Mouse (Mus musculus): ENCODE results near the gene Baiap2. TPM values are rescaled to one million over a fixed set of nuclear protein-coding genes. Genes with fewer than 3 reads are reported as not detected.

Baiap2 gene
- polyA plus RNA-seq, 1 experiment from 2014 or later, result 10.2 TPM

DNA sequence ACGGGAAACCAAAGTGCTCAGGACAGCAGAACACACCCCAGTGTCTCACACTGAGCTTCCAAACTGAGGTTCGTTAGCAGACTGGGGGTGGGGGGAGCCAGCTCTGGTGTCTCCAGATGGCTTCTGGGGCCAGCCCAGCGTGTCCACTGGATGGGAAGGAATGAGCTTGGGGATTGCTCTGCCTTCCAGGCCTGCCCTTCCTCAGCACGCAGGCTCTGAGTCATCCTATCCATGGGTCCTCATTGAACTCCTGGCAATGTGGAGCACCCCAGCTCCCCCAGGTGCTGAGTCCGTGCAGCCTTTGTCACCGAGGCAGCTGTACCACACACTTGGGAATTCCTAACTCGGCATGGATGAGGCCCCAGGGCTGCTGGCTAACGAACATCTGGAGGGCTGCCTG, 79.7 kb downstream of the Baiap2 start:
- H3K27ac ChIP-seq (replicated peaks), result 0 out of 2 replicates have a peak overlapping the region, but pooled peaks have one; percentile 58
- WGBS, result 57% methylated on average over 8 of the region's 8 CpGs

DNA sequence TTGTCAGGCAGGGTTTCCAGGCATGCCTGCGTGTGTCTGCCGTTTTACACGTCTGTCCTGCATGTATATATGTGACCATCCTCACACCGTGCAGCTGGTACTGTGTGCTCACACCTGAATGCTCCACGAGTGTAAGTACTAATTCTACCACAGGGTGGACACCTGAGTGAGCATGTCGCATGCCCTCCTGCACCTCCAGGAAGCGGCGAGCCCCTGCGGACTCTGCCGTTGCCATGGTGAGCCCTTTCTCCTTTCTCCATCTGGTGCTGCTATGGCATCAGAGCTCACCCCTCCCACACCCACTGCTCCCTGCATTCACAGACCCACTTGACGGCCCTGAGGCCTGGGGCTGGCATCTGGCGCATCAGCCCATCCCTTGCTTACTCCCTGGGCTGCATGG, 80.3 kb downstream of the Baiap2 start:
- 50% methylated on average over 12 of the region's 12 CpGs for WGBS
- peak; percentile 56; the same call in 1 of the 2 replicates for ATAC-seq (ENCODE audit: low FRiP score, low read depth)
- Histone ChIP-seq H3K36me3 (no peaks in the 10 kb centered on the region), H3K4me2 (replicated peaks) (no peak overlapping the region), H3K27me3 (no peaks in the 10 kb centered on the region), H3K9ac (replicated peaks) (peak overlapping the region; percentile 7), H3K9me3 (no peaks in the 10 kb centered on the region), H3K4me1 (peaks cover 40% of the 10 kb centered on the region), H3K4me3 (no peak overlapping the region), H3K27ac (replicated peaks) (peak overlapping the region; percentile 58)

More for the DNA sequence above, 79.7 kb downstream of the Baiap2 start:
- H3K9ac ChIP-seq (replicated peaks), result no peak overlapping the region
- no peaks in the 10 kb centered on the region for H3K9me3 ChIP-seq
- H3K4me3 ChIP-seq, result no peak overlapping the region
- ATAC-seq (ENCODE audit: low FRiP score, low read depth), result no peak
- no peaks in the 10 kb centered on the region for H3K27me3 ChIP-seq
- H3K4me2 ChIP-seq (replicated peaks), result no peak overlapping the region
- peaks cover 40% of the 10 kb centered on the region for H3K4me1 ChIP-seq
- H3K36me3 ChIP-seq, result no peaks in the 10 kb centered on the region

DNA sequence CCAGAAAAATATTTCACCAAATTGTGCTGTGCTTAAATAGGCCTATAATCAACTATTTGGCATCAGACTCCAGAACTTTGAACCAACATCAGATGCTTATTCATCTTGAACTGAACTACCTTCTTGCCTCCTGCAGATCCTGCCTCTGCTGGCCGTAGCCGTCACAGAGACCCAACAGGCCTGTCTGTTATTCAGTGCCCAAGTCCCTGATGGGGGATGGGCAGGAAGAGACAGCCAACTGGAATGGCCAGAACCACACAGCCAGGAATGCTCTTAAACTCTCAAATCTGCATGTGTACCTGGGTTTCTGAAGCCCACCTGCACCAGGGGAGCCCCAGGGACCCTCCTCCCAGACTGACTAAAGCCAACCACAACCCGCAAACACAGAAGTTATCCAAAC, 84.4 kb downstream of the Baiap2 start:
- Histone ChIP-seq H3K9ac (replicated peaks) (no peak overlapping the region), H3K4me3 (no peak overlapping the region), H3K4me1 (peaks cover 24% of the 10 kb centered on the region), H3K4me2 (replicated peaks) (no peak overlapping the region), H3K9me3 (no peaks in the 10 kb centered on the region), H3K36me3 (no peaks in the 10 kb centered on the region), H3K27ac (replicated peaks) (no peak overlapping the region), H3K27me3 (no peaks in the 10 kb centered on the region)
- WGBS, result 76% methylated on average over 3 of the region's 3 CpGs
- no peak for ATAC-seq (ENCODE audit: low FRiP score, low read depth)

DNA sequence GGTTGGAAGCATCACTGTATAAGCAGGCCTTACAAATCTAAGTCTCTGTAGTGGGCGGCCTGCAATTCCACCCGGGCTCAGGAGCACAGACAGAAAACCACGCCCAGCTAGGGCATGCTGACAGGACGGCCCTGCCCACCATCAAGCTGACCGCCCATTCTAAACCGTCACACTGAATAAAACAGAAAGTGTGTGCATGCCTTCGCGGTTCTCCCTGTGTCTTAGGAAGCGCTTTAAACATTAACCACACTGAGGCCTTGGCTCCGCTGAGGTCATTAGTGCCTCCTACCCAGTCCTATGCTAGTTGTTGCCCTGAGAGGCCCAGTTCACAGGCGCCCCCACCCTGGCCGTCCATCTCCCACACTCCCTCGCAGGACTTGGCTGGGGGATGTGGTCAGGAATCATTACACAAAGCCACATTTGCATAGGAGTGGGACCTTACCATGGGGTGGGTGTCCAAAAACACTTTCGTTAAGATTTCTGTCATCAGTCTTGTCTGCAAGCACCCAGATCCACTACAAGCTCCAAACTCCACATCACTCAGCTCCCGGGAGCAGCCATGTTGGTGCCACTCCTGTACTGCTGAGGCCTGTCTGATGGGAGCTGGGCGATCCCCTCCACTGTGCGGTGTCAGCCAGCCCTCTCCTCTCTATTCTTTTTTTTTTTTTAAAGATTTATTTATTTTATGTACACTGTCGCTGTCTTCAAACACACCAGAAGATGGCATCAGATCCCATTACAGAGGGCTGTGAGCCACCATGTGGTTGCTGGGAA, 85.9 kb downstream of the Baiap2 start:
- WGBS, result 81% methylated on average over 18 of the region's 18 CpGs
- no peak overlapping the region for H3K27ac ChIP-seq (replicated peaks)

DNA sequence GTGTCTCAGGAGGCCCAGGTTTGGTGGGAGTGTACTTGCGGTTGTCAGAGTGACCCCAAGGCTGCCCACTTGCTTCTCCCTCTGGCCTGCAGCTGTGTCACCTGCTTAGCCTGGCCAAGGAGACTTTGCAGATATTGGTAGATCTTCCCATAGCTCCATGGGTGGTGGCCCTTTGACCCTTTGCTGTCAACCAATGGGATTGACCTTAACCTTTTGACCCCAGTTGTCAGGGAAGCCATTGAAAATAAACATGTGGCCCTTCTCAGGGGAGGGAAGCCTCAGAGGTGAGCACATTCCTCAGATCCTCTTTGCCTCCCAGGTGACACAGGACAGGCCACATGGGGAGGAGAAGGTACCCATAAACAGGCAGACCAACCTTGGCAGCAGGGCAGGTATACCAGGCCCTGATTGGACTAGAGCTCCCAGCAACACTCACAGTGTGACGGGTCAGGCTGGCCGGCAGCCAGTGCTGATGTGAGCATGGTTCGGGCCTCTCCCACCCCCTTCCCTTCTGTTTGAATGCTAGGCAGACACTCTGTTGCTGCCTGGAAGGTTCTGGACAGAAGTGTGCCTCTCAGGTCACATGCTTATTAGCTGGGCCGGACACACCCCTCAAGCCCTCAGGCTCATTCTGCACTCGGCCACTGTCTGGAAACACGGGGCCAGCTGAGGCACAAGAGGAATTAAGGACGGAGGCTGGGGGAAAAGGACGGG, 87.0 kb downstream of the Baiap2 start:
- H3K4me3 ChIP-seq, result no peak overlapping the region
- no peak overlapping the region for H3K9ac ChIP-seq (replicated peaks)
- H3K27me3 ChIP-seq, result no peaks in the 10 kb centered on the region
- H3K9me3 ChIP-seq, result no peaks in the 10 kb centered on the region
- ATAC-seq (ENCODE audit: low FRiP score, low read depth), result no peak
- H3K36me3 ChIP-seq, result no peaks in the 10 kb centered on the region
- H3K27ac ChIP-seq (replicated peaks), result 0 out of 2 replicates have a peak overlapping the region, but pooled peaks have one; percentile 20
- 43% methylated on average over 9 of the region's 9 CpGs for WGBS
- no peak overlapping the region for H3K4me2 ChIP-seq (replicated peaks)
- H3K4me1 ChIP-seq, result 0 out of 2 replicates have a peak, but pooled peaks cover 5% of the 10 kb centered on the region

More for the DNA sequence above, 85.9 kb downstream of the Baiap2 start:
- H3K4me2 ChIP-seq (replicated peaks), result no peak overlapping the region
- no peaks in the 10 kb centered on the region for H3K27me3 ChIP-seq
- H3K4me3 ChIP-seq, result no peak overlapping the region
- no peaks in the 10 kb centered on the region for H3K36me3 ChIP-seq
- H3K9ac ChIP-seq (replicated peaks), result no peak overlapping the region
- ATAC-seq (ENCODE audit: low FRiP score, low read depth), result no peak
- H3K4me1 ChIP-seq, result peaks cover 8% of the 10 kb centered on the region; the same call in 1 of the 2 replicates
- no peaks in the 10 kb centered on the region for H3K9me3 ChIP-seq

DNA sequence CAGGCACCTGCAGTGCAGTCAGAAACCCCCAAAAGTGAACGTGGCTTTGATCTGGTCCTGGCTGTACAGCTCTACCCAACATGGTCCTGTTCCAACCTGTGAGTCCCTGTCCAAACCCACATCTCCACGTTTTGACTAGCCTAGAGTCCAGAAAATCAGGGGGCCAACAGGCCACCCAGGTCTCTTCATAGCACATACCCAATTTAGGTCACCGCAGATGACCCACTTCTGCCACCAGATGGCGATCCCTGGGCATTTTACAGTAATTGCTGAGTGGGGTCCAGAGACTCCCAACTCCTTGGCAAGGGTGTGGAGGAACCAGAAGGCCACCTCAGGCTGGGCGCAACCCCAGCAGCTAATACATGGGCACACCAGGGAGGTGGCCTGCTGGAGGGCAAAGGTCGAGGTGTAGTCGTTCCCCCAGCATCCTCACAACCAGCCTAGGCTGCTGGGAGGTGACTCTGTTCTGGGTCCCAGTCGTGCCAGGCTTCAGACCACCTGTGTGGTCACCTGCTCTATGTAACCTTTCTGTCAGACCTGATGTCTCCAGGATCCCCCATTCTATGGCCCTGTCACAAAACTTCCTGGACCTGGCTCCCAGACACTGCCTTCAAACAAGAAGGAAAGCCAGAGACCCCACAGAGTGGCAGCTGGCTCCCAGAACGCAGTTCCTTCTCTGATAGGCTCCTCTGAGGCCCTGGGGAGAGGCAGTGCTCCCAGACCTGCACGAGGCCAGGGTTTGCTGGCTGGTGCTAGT, 87.8 kb downstream of the Baiap2 start:
- H3K4me3 ChIP-seq, result no peak overlapping the region
- no peak overlapping the region for H3K27ac ChIP-seq (replicated peaks)
- ATAC-seq (ENCODE audit: low FRiP score, low read depth), result peak; percentile 27; the same call in 1 of the 2 replicates
- H3K36me3 ChIP-seq, result no peaks in the 10 kb centered on the region
- no peaks in the 10 kb centered on the region for H3K9me3 ChIP-seq
- 38% methylated on average over 10 of the region's 10 CpGs for WGBS
- H3K9ac ChIP-seq (replicated peaks), result no peak overlapping the region
- H3K4me1 ChIP-seq, result 0 out of 2 replicates have a peak, but pooled peaks cover 5% of the 10 kb centered on the region
- H3K4me2 ChIP-seq (replicated peaks), result no peak overlapping the region
- no peaks in the 10 kb centered on the region for H3K27me3 ChIP-seq

DNA sequence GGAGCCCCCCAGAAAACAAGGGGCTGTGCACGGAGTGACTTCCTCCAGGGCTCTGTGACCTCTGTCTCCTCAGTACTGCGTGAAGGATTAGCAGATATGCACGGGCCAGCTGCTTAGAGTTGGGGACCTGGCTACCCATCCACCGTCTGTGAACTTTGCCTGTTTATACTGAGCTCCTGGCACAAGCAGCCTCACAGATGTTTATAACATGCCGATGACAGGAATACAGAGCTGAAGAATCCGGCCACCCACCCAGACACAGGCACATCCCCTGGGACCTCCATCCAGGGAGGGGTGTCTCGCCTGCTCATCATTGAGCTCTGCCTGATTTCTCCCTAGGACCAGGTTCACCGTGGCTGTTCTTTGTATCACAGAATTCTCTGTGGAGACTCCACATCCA, 89.5 kb downstream of the Baiap2 start:
- H3K4me2 ChIP-seq (replicated peaks), result no peak overlapping the region
- H3K36me3 ChIP-seq, result no peaks in the 10 kb centered on the region
- H3K9ac ChIP-seq (replicated peaks), result no peak overlapping the region
- H3K9me3 ChIP-seq, result no peaks in the 10 kb centered on the region
- no peak for ATAC-seq (ENCODE audit: low FRiP score, low read depth)
- H3K27ac ChIP-seq (replicated peaks), result no peak overlapping the region
- WGBS, result 66% methylated on average over 8 of the region's 8 CpGs
- 0 out of 2 replicates have a peak, but pooled peaks cover 5% of the 10 kb centered on the region for H3K4me1 ChIP-seq
- H3K4me3 ChIP-seq, result no peak overlapping the region
- H3K27me3 ChIP-seq, result no peaks in the 10 kb centered on the region

DNA sequence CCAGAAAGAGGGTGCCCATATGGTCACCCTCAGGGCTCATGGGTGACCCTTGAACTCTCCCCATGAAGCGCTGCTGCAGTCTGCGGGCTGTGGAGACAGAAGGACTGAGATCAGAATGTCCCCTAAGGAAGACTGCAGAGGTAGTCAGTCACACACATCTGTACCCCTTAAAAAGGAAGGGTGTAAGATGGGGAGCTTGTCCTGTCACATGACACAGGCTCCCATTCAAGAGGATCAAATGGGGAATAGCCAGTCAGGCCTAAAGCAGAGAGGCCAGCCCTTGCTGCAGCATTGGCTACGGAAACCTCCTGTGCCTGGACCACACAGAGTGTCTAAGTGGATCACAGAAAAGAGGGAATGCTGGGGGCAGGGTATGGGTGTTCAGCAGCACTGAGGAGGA, 90.9 kb downstream of the Baiap2 start:
- no peak for ATAC-seq (ENCODE audit: low FRiP score, low read depth)
- Histone ChIP-seq H3K27ac (replicated peaks) (no peak overlapping the region), H3K4me2 (replicated peaks) (no peak overlapping the region), H3K27me3 (no peaks in the 10 kb centered on the region), H3K9me3 (no peaks in the 10 kb centered on the region), H3K4me1 (0 out of 2 replicates have a peak, but pooled peaks cover 5% of the 10 kb centered on the region), H3K4me3 (no peak overlapping the region), H3K36me3 (no peaks in the 10 kb centered on the region), H3K9ac (replicated peaks) (no peak overlapping the region)
- 65% methylated on average over 3 of the region's 3 CpGs for WGBS

DNA sequence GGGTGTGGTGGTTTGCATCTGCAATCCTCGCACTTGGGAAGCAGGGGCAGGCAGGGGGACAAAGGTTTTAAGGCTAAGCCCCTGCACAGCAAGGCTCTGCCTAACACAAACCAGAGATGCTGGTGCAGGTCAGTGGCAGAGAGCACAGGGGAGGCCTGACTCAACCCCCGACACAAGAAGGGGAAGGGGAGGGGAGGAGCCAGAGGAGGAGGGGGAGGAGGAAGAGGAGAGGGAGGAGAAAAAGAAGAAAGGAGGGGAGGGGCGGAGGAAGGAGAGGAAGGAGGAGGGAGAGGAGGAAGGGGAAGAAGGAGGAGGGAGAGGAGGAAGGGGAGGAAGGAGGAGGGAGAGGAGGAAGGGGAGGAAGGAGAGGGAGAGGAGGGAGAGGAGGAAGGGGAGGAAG, 91.7 kb downstream of the Baiap2 start:
- no peak for ATAC-seq (ENCODE audit: low FRiP score, low read depth)
- H3K9me3 ChIP-seq, result no peaks in the 10 kb centered on the region
- WGBS, result 34% methylated on average over 3 of the region's 3 CpGs

DNA sequence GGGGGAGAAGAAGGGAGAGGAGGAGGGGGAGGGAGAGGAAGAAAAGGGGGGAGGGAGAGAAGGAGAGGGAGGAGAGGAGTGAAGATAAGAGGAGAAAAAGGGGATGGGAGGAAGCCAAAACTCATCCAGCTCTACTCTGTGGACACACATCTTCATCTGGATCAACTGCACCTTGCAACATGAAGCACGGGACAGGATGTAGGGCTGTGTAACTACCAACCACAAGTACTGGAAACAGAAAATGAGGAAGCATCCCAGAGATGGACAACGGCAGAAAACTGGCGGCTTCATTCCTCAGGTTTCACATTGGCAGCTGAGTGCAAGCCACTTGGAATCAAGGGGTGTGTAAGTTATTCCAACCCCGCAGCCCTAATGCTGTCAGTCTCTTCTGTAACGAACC, 92.2 kb downstream of the Baiap2 start:
- Histone ChIP-seq H3K36me3 (no peaks in the 10 kb centered on the region), H3K4me1 (0 out of 2 replicates have a peak, but pooled peaks cover 3% of the 10 kb centered on the region), H3K9me3 (no peaks in the 10 kb centered on the region), H3K9ac (replicated peaks) (no peak overlapping the region), H3K27ac (replicated peaks) (no peak overlapping the region), H3K27me3 (no peaks in the 10 kb centered on the region), H3K4me3 (no peak overlapping the region), H3K4me2 (replicated peaks) (no peak overlapping the region)
- WGBS, result 75% methylated on average over 5 of the region's 5 CpGs
- no peak for ATAC-seq (ENCODE audit: low FRiP score, low read depth)

More for the DNA sequence above, 91.7 kb downstream of the Baiap2 start:
- Histone ChIP-seq H3K4me3 (no peak overlapping the region), H3K27ac (replicated peaks) (no peak overlapping the region), H3K9ac (replicated peaks) (no peak overlapping the region; the same call in 1 of the 2 replicates), H3K4me1 (0 out of 2 replicates have a peak, but pooled peaks cover 5% of the 10 kb centered on the region), H3K4me2 (replicated peaks) (no peak overlapping the region), H3K36me3 (no peaks in the 10 kb centered on the region), H3K27me3 (no peaks in the 10 kb centered on the region)

DNA sequence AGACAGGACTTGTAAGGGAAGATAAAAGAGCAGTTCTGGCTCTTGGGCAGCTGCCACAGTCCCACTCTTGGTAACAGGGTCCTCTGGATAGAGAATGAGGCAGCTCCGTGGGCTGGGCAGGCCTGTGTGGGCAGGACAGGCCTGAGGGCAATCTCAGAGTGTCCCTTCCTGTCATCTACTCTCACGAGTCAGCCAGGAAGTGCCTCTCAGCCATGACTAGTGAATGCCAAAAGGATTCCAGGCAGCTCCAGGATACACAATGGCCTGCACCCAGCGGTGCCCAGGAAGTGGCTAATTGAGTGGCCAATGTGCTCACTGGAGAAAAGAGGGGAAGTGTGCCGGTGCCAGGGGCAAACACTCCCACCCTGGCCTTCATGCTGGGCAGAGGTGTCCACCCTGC, 97.0 kb downstream of the Baiap2 start:
- 44% methylated on average over 4 of the region's 4 CpGs for WGBS
- no peaks in the 10 kb centered on the region for H3K27me3 ChIP-seq
- H3K4me1 ChIP-seq, result no peaks in the 10 kb centered on the region
- no peak overlapping the region for H3K9ac ChIP-seq (replicated peaks)
- H3K9me3 ChIP-seq, result no peaks in the 10 kb centered on the region
- no peak overlapping the region for H3K4me2 ChIP-seq (replicated peaks)
- no peak for ATAC-seq (ENCODE audit: low FRiP score, low read depth)
- H3K4me3 ChIP-seq, result no peak overlapping the region
- H3K36me3 ChIP-seq, result no peaks in the 10 kb centered on the region
- H3K27ac ChIP-seq (replicated peaks), result no peak overlapping the region

Data from midbrain, embryonic 12.5 days (tissue).